Mouse (Mus musculus): ENCODE data around the gene Nudt4. TPM values are rescaled to one million over a fixed set of nuclear protein-coding genes. Genes with fewer than 3 reads are reported as not detected.

The Nudt4 gene
- total and polyA plus RNA-seq, 3 experiments = 23.7 to 67.4 (median 39.2) TPM

DNA sequence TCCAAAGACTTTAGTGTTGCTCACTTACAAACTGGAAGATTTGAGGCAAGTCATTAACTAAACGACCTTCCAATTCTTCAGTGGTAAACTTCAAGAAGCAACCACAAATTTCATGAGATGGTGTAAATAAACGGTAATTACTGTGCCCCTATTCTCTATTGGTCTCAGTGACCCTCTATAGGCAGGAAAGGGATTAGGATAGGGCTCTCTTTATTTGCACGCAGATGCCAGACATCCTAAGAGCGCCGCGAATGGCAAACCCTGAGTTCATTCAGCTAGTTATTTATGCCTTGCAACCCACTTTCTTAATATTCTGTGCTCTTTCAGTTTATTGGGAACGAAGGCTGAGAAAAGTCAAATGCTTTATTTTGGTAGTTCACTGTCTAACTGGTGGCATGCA is 62.9 kb downstream of the Nudt4 start:
- TF ChIP-seq SIN3A (IDR thresholded peaks at IDR 0.05; ENCODE audit: low read length) (no peak), ZC3H11A (IDR thresholded peaks at IDR 0.05; ENCODE audit: low read depth, low read length) (no peak), POLR2AphosphoS2 (IDR thresholded peaks at IDR 0.05; ENCODE audit: low read depth, low read length) (no peak), HCFC1 (IDR thresholded peaks at IDR 0.05; ENCODE audit: low read depth, low read length) (no peak), USF1 (IDR thresholded peaks at IDR 0.05; ENCODE audit: low read depth, low read length) (no peak), ZMIZ1 (IDR thresholded peaks at IDR 0.05; ENCODE audit: low read depth, low read length) (no peak), UBTF (IDR thresholded peaks at IDR 0.05; ENCODE audit: low read depth, low read length) (no peak), RCOR1 (conservative IDR thresholded peaks at IDR 0.05; ENCODE audit: low read depth, low read length) (no peak), TCF12 (IDR thresholded peaks at IDR 0.05; ENCODE audit: low read depth, low read length) (no peak), ZKSCAN1 (IDR thresholded peaks at IDR 0.05; ENCODE audit: borderline replicate concordance, low read depth, low read length) (no peak), KAT2A (IDR thresholded peaks at IDR 0.05; ENCODE audit: insufficient replicate concordance, low read length) (no peak), MAZ (IDR thresholded peaks at IDR 0.05; ENCODE audit: low read depth, low read length) (no peak), POLR2A (IDR thresholded peaks at IDR 0.05; ENCODE audit: low read depth, low read length) (no peak), EP300 (IDR thresholded peaks at IDR 0.05; ENCODE audit: low read length) (no peak), MYC (IDR thresholded peaks at IDR 0.05; ENCODE audit: low read depth, low read length) (no peak)
- Histone ChIP-seq H3K4me2 (ENCODE audit: insufficient read depth, low read depth, poor library complexity, severe bottlenecking) (peak overlapping the region; percentile 98), H3K4me1 (ENCODE audit: control insufficient read depth in 1 of 2, insufficient read depth in 2 of 2) (peaks cover 2 to 13% of the 10 kb centered on the region in 2 experiments; a peak in 2 of 4 replicates), H3K9me3 (replicated peaks; ENCODE audit: low read length) (no peaks in the 10 kb centered on the region), H3K79me2 (replicated peaks; ENCODE audit: control insufficient read depth, extremely low read depth, insufficient read depth, poor library complexity, severe bottlenecking) (peaks cover 26% of the 10 kb centered on the region), H3K36me3 (replicated peaks in 1 of 2; ENCODE audit: control insufficient read depth in 1 of 2, insufficient read depth in 1 of 2, low read length in 1 of 2) (peaks cover 15 to 22% of the 10 kb centered on the region in 2 experiments), H3K4me3 (replicated peaks in 1 of 3; ENCODE audit: low read depth in 2 of 3, low read length in 2 of 3, poor library complexity in 1 of 3) (peak overlapping the region; percentile 74 to 83 (median 76)), H3K27me3 (replicated peaks) (no peaks in the 10 kb centered on the region), H3K9ac (ENCODE audit: insufficient read depth, low read depth) (peak overlapping the region; percentile 39), H3K27ac (ENCODE audit: insufficient read depth, low read depth) (peak overlapping the region; percentile 68; the same call in 1 of the 2 replicates)
- in situ Hi-C loops (cut with MboI; ENCODE audit: low pct_ligation_motif_present, low pct_unique_long_range_greater_than_20kb, low sequenced_read_pairs) (no loop called here), dilution Hi-C loops (cut with MboI; ENCODE audit: extremely low pct_ligation_motif_present, extremely low pct_unique_long_range_greater_than_20kb, low sequenced_read_pairs) (no loop called here)
- no peak for DNase-seq (ENCODE audit: extremely low read depth)

Other genes with a start within 250 kb of the Nudt4 start
- gene Cradd, start 240.0 kb downstream of the Nudt4 start, total RNA-seq (2012; rRNA removed) = 5.6 and 6.0 TPM in 2 replicates
- gene Cradd, start 240.0 kb downstream of the Nudt4 start, total RNA-seq (2014; rRNA removed) = 5.2 and 5.6 TPM in 2 replicates
- 8.2 and 8.8 TPM in 2 replicates for gene Cradd, start 240.0 kb downstream of the Nudt4 start, polyA plus RNA-seq (2012; ENCODE audit: insufficient read length, low read depth)
- 7.8 and 8.1 TPM in 2 replicates for gene Socs2, start 147.0 kb downstream of the Nudt4 start, total RNA-seq (2012; rRNA removed)
- 13.8 and 15.7 TPM in 2 replicates for gene Socs2, start 147.0 kb downstream of the Nudt4 start, total RNA-seq (2014; rRNA removed)
- 12.0 and 16.3 TPM in 2 replicates for gene Socs2, start 147.0 kb downstream of the Nudt4 start, polyA plus RNA-seq (2012; ENCODE audit: insufficient read length, low read depth)
- 161 and 198 TPM in 2 replicates for gene Mrpl42, start 62.2 kb downstream of the Nudt4 start, total RNA-seq (2012; rRNA removed)
- 381 and 389 TPM in 2 replicates for gene Mrpl42, start 62.2 kb downstream of the Nudt4 start, total RNA-seq (2014; rRNA removed)
- 197 and 223 TPM in 2 replicates for gene Mrpl42, start 62.2 kb downstream of the Nudt4 start, polyA plus RNA-seq (2012; ENCODE audit: insufficient read length, low read depth)
- gene Ube2n, start 49.0 kb downstream of the Nudt4 start, total RNA-seq (2012; rRNA removed) = 71.9 and 117 TPM in 2 replicates
- gene Ube2n, start 49.0 kb downstream of the Nudt4 start, total RNA-seq (2014; rRNA removed) = 217 and 237 TPM in 2 replicates
- 243 and 265 TPM in 2 replicates for gene Ube2n, start 49.0 kb downstream of the Nudt4 start, polyA plus RNA-seq (2012; ENCODE audit: insufficient read length, low read depth)
- 0.63 TPM in 1 of 2 replicates, not detected in the other for gene Anapc15-ps, start 109.3 kb upstream of the Nudt4 start, total RNA-seq (2012; rRNA removed)
- gene Anapc15-ps, start 109.3 kb upstream of the Nudt4 start, total RNA-seq (2014; rRNA removed) = 2.8 and 5.3 TPM in 2 replicates
- 1.1 TPM in 1 of 2 replicates, not detected in the other for gene Anapc15-ps, start 109.3 kb upstream of the Nudt4 start, polyA plus RNA-seq (2012; ENCODE audit: insufficient read length, low read depth)